Mouse (Mus musculus) lung, embryonic 15.5 days (tissue): ENCODE measurements at regions not wholly inside any gene's neighbourhood (a gene's known extent, or its start where the extent isn't known, plus 50 kb on each side); places are given as distances from the start of the nearest gene placed in this dataset.

Source experiments
- ATAC-seq: fragments of 200-750 bp; cut with Nextera tagmentation; 2 replicates; pipeline ENCODE4 v1.8.0; 2017; ENCODE audit warnings: moderate number of reproducible peaks, borderline replicate concordance; ENCODE audit not compliant: low FRiP score, low TSS enrichment; ENCODE audit errors: extremely low read depth
- H3K27ac ChIP-seq: fragments of 300-500 bp; sonication (generic); 2 replicates; pipeline ENCODE4 v1.5.1; 2015; ENCODE audit warnings: moderate library complexity, mild to moderate bottlenecking, inconsistent platforms
- H3K27me3 ChIP-seq: fragments of 300-500 bp; sonication (generic); 2 replicates; pipeline ENCODE4 v1.6.1; 2015; ENCODE audit warnings: inconsistent platforms
- H3K36me3 ChIP-seq: fragments of 300-500 bp; sonication (generic); 2 replicates; pipeline ENCODE4 v1.6.1; 2015; ENCODE audit warnings: inconsistent platforms
- H3K4me1 ChIP-seq: fragments of 300-500 bp; sonication (generic); 2 replicates; pipeline ENCODE4 v1.6.1; 2015; ENCODE audit warnings: inconsistent platforms
- H3K4me2 ChIP-seq: fragments of 300-500 bp; sonication (generic); 2 replicates; pipeline ENCODE4 v1.6.1; 2015; ENCODE audit warnings: inconsistent platforms, mild to moderate bottlenecking, moderate library complexity
- H3K4me3 ChIP-seq: fragments of 300-500 bp; sonication (generic); 2 replicates; pipeline ENCODE4 v1.5.1; 2015; ENCODE audit warnings: mild to moderate bottlenecking, inconsistent platforms
- H3K9ac ChIP-seq: fragments of 300-500 bp; sonication (generic); 2 replicates; pipeline ENCODE4 v1.6.1; 2015; ENCODE audit warnings: inconsistent platforms
- H3K9me3 ChIP-seq: fragments of 300-500 bp; sonication (generic); 2 replicates; pipeline ENCODE4 v1.6.1; 2016; ENCODE audit warnings: inconsistent platforms
- WGBS: fragments of 180-500 bp; shearing (Covaris S2); methylation state at CpG from one replicate; pipeline ENCODE4 v1.1.7; 2015; 5-methylcytosine and 5-hydroxymethylcytosine counted together

GRCm38 (mm10) chr8:41964088-41964487 lies 547.2 kb upstream of the Frg1 start:
- no peak overlapping the region for H3K9ac ChIP-seq
- no peak overlapping the region for H3K4me2 ChIP-seq
- H3K27me3 ChIP-seq, result no peaks in the 10 kb centered on the region
- no peaks in the 10 kb centered on the region for H3K4me1 ChIP-seq
- H3K27ac ChIP-seq, result no peak overlapping the region
- H3K36me3 ChIP-seq, result no peaks in the 10 kb centered on the region
- H3K4me3 ChIP-seq, result no peak overlapping the region
- no peak for ATAC-seq
- H3K9me3 ChIP-seq, result no peaks in the 10 kb centered on the region

DNA sequence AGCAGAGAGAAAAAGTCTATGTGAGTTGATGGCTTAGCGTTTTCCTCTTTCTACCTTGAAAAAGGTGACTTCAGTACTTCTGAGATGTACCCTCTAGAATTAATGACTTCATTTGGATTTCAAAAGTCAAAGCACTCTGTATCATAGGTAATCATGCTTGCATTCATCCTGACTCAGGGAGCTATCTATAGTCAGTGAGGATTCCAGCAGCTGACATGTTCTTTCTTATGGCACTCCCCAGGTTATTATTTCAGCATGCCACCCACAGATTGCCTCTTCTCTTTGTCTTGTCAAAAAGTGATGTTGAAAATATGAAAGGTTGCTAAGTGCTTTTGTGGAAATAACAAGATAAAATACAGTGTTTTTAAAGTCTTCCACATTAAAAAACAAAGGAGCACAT lies 540.0 kb upstream of the Frg1 start:
- no peaks in the 10 kb centered on the region for H3K36me3 ChIP-seq
- H3K9ac ChIP-seq, result no peak overlapping the region
- no peak overlapping the region for H3K4me3 ChIP-seq
- H3K4me2 ChIP-seq, result no peak overlapping the region
- ATAC-seq, result no peak
- no peak overlapping the region for H3K27ac ChIP-seq
- no peaks in the 10 kb centered on the region for H3K9me3 ChIP-seq
- H3K4me1 ChIP-seq, result no peaks in the 10 kb centered on the region
- 94% methylated on average over 1 of the region's 1 CpGs for WGBS
- H3K27me3 ChIP-seq, result no peaks in the 10 kb centered on the region

- WGBS, result 81% methylated on average over 1 of the region's 1 CpGs
- Histone ChIP-seq H3K4me1 (no peaks in the 10 kb centered on the region), H3K4me2 (no peak overlapping the region), H3K36me3 (no peaks in the 10 kb centered on the region), H3K9ac (no peak overlapping the region), H3K9me3 (no peaks in the 10 kb centered on the region), H3K27me3 (no peaks in the 10 kb centered on the region), H3K4me3 (no peak overlapping the region), H3K27ac (no peak overlapping the region)
- ATAC-seq, result no peak
These were observed 533.9 kb upstream of the Frg1 start for GRCm38 (mm10) chr8:41950736-41951135.

DNA sequence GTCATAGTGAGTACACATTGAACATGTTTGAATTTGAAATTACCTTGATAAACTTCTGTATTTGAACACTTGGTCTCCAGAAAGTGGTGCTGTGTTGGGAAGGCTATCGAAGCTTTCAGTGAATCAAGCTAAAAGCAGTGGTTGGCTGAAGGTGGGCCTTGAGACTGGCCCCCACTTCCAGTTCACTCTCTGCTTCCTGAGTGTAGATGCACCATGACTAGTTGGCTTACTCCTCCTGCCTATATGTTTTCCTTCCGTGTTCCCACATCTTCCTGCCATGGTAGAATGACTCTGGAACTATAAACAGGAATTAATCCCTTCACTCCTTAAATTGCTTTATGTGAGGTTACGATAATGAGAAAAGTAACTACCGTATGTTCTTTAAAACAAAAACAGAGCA lies 522.4 kb upstream of the Frg1 start:
- Histone ChIP-seq H3K36me3 (no peaks in the 10 kb centered on the region), H3K9ac (no peak overlapping the region), H3K27me3 (no peaks in the 10 kb centered on the region), H3K4me2 (no peak overlapping the region), H3K4me3 (no peak overlapping the region), H3K9me3 (no peaks in the 10 kb centered on the region), H3K27ac (no peak overlapping the region), H3K4me1 (no peaks in the 10 kb centered on the region)
- ATAC-seq, result no peak
- WGBS, result 80% methylated on average over 4 of the region's 4 CpGs

DNA sequence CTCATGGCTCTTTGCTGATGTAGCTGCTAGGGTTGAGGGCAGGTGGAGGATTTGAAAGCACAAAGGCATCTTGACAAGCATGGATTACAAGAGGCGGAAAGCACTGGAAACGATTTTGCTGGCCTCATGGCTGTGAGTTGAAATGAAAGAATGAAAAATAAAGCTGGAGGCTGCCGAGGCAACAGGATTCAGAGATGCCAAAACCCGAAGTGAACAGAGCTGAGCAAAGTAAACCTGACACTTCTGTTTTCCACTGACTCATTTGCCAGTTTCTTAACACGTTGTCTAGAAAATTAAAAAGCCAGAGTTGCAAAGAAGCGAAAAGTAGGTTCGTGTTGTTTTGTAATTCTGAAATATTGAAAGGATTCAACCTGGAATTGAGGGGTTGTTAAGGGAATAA lies 504.2 kb upstream of the Frg1 start:
- Histone ChIP-seq H3K4me3 (no peak overlapping the region), H3K4me2 (no peak overlapping the region), H3K4me1 (no peaks in the 10 kb centered on the region), H3K27ac (no peak overlapping the region), H3K36me3 (no peaks in the 10 kb centered on the region), H3K27me3 (no peaks in the 10 kb centered on the region), H3K9ac (no peak overlapping the region), H3K9me3 (no peaks in the 10 kb centered on the region)
- WGBS, result 73% methylated on average over 7 of the region's 7 CpGs
- no peak for ATAC-seq

DNA sequence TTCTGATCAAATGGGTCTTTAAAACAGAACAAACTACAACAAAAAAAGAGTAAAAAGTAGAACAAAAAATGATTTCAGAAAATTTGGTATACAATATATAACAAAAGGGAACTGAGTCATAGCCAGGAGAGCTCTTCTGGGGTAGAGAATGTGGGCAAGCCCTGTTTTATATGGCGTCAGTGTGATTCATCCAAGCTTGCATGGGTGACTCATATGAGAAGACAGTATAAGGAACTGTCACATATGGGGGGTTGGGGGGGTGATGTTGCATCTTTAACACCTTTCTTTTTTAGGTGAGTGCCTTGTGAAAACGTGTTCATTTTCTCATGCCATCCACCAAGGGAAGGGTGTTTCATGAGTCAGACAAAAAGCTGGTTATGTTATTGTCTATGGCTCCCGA lies 503.7 kb upstream of the Frg1 start:
- H3K9ac ChIP-seq, result no peak overlapping the region
- ATAC-seq, result no peak
- no peak overlapping the region for H3K27ac ChIP-seq
- H3K27me3 ChIP-seq, result no peaks in the 10 kb centered on the region
- H3K4me2 ChIP-seq, result no peak overlapping the region
- H3K36me3 ChIP-seq, result no peaks in the 10 kb centered on the region
- H3K4me1 ChIP-seq, result no peaks in the 10 kb centered on the region
- no peaks in the 10 kb centered on the region for H3K9me3 ChIP-seq
- no peak overlapping the region for H3K4me3 ChIP-seq
- WGBS, result 78% methylated on average over 3 of the region's 3 CpGs

GRCm38 (mm10) chr8:41878029-41878748 lies 461.3 kb upstream of the Frg1 start:
- no peaks in the 10 kb centered on the region for H3K9me3 ChIP-seq
- no peak overlapping the region for H3K4me2 ChIP-seq
- ATAC-seq, result no peak
- H3K27me3 ChIP-seq, result no peaks in the 10 kb centered on the region
- no peak overlapping the region for H3K9ac ChIP-seq
- no peaks in the 10 kb centered on the region for H3K36me3 ChIP-seq
- H3K4me1 ChIP-seq, result no peaks in the 10 kb centered on the region
- 50% methylated on average over 2 of the region's 2 CpGs for WGBS
- H3K4me3 ChIP-seq, result no peak overlapping the region
- no peak overlapping the region for H3K27ac ChIP-seq

GRCm38 (mm10) chr8:41869681-41870356 lies 452.9 kb upstream of the Frg1 start:
- Histone ChIP-seq H3K9ac (no peak overlapping the region), H3K4me1 (no peaks in the 10 kb centered on the region), H3K36me3 (no peaks in the 10 kb centered on the region), H3K27ac (no peak overlapping the region), H3K27me3 (no peaks in the 10 kb centered on the region), H3K4me2 (no peak overlapping the region), H3K9me3 (no peaks in the 10 kb centered on the region), H3K4me3 (no peak overlapping the region)
- ATAC-seq, result no peak
- 75% methylated on average over 3 of the region's 3 CpGs for WGBS

- Histone ChIP-seq H3K4me2 (no peak overlapping the region), H3K36me3 (no peaks in the 10 kb centered on the region), H3K9ac (no peak overlapping the region), H3K27ac (no peak overlapping the region), H3K4me1 (no peaks in the 10 kb centered on the region), H3K9me3 (no peaks in the 10 kb centered on the region), H3K27me3 (no peaks in the 10 kb centered on the region), H3K4me3 (no peak overlapping the region)
- ATAC-seq, result no peak
- 83% methylated on average over 7 of the region's 7 CpGs for WGBS
These were observed 444.0 kb upstream of the Frg1 start for GRCm38 (mm10) chr8:41860918-41861317.

GRCm38 (mm10) chr8:41831713-41832112 lies 414.8 kb upstream of the Frg1 start:
- H3K27me3 ChIP-seq, result no peaks in the 10 kb centered on the region
- H3K4me3 ChIP-seq, result no peak overlapping the region
- no peaks in the 10 kb centered on the region for H3K9me3 ChIP-seq
- no peak for ATAC-seq
- H3K27ac ChIP-seq, result no peak overlapping the region
- WGBS, result 57% methylated on average over 4 of the region's 4 CpGs
- no peaks in the 10 kb centered on the region for H3K4me1 ChIP-seq
- H3K36me3 ChIP-seq, result no peaks in the 10 kb centered on the region
- no peak overlapping the region for H3K9ac ChIP-seq
- no peak overlapping the region for H3K4me2 ChIP-seq

GRCm38 (mm10) chr8:41830407-41830806 lies 413.5 kb upstream of the Frg1 start:
- H3K4me2 ChIP-seq, result no peak overlapping the region
- H3K4me3 ChIP-seq, result no peak overlapping the region
- no peaks in the 10 kb centered on the region for H3K9me3 ChIP-seq
- H3K27me3 ChIP-seq, result no peaks in the 10 kb centered on the region
- H3K27ac ChIP-seq, result no peak overlapping the region
- H3K9ac ChIP-seq, result no peak overlapping the region
- no peak for ATAC-seq
- H3K36me3 ChIP-seq, result no peaks in the 10 kb centered on the region
- no peaks in the 10 kb centered on the region; the same call in 1 of the 2 replicates for H3K4me1 ChIP-seq
- 50% methylated on average over 6 of the region's 6 CpGs for WGBS

DNA sequence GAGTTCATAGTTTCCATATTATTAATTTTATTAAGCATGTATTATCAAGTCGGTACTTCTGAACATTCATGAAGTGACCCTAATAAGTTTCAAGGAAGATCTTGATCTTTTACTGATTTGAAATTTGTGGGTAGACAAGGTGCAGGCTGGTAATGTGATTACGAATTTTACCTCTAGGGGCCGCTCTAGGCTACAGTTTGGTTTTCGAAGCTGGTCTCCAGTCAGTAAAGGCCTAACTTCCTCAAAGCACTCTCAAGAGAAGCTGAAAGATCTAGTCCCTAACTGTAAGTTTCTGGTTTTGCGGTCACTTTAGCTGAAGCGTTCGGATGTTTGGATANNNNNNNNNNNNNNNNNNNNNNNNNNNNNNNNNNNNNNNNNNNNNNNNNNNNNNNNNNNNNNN lies 408.1 kb upstream of the Frg1 start:
- no peaks in the 10 kb centered on the region for H3K9me3 ChIP-seq
- no peaks in the 10 kb centered on the region for H3K36me3 ChIP-seq
- H3K27me3 ChIP-seq, result no peaks in the 10 kb centered on the region
- 25% methylated on average over 7 of the region's 7 CpGs for WGBS
- no peak overlapping the region for H3K9ac ChIP-seq
- no peak overlapping the region for H3K4me3 ChIP-seq
- ATAC-seq, result no peak
- H3K4me1 ChIP-seq, result no peaks in the 10 kb centered on the region; the same call in 1 of the 2 replicates
- no peak overlapping the region for H3K27ac ChIP-seq
- H3K4me2 ChIP-seq, result no peak overlapping the region
